Mouse (Mus musculus) lung, embryonic 16.5 days (tissue): ENCODE measurements around the gene Pdss2. TPM values are rescaled to one million over a fixed set of nuclear protein-coding genes. Genes with fewer than 3 reads are reported as not detected.

Experiments
- ATAC-seq: fragments of 200-750 bp; cut with Nextera tagmentation; 2 replicates; pipeline ENCODE4 v1.8.0; 2017; ENCODE audit warnings: low read depth, mild to moderate bottlenecking, moderate library complexity
- H3K27ac ChIP-seq: fragments of 300-500 bp; sonication (generic); 2 replicates; pipeline ENCODE4 v1.5.1; 2014; ENCODE audit warnings: mild to moderate bottlenecking, control low read depth, low read length
- H3K27me3 ChIP-seq: fragments of 300-500 bp; sonication (generic); 2 replicates; pipeline ENCODE4 v1.6.1; 2014; ENCODE audit warnings: low read depth, low read length, mixed read lengths; ENCODE audit not compliant: control insufficient read depth, insufficient read depth
- H3K36me3 ChIP-seq: fragments of 300-500 bp; sonication (generic); 2 replicates; pipeline ENCODE4 v1.6.1; 2014; ENCODE audit warnings: low read length; ENCODE audit not compliant: control insufficient read depth, insufficient read depth
- H3K4me1 ChIP-seq: fragments of 300-500 bp; sonication (generic); replicated peaks from 2 replicates; pipeline ENCODE4 v1.6.1; 2014; ENCODE audit warnings: low read length, mixed read lengths; ENCODE audit not compliant: control insufficient read depth, insufficient read depth
- H3K4me2 ChIP-seq: fragments of 300-500 bp; sonication (generic); 2 replicates; pipeline ENCODE4 v1.6.1; 2014; ENCODE audit warnings: low read depth, low read length, control low read depth
- H3K4me3 ChIP-seq: fragments of 300-500 bp; sonication (generic); 2 replicates; pipeline ENCODE4 v1.5.1; 2014; ENCODE audit warnings: mild to moderate bottlenecking, low read length, control low read depth
- H3K9ac ChIP-seq: fragments of 300-500 bp; sonication (generic); 2 replicates; pipeline ENCODE4 v1.6.1; 2014; ENCODE audit warnings: low read length, control low read depth
- H3K9me3 ChIP-seq: fragments of 300-500 bp; sonication (generic); 2 replicates; pipeline ENCODE4 v1.6.1; 2016; ENCODE audit warnings: low read length; ENCODE audit not compliant: control insufficient read depth
- WGBS: fragments of 180-500 bp; shearing (Covaris S2); extraction: QIAGEN DNeasy Blood & Tissue Kit; methylation state at CpG from one replicate; pipeline ENCODE4 v1.1.7; 2014; 5-methylcytosine and 5-hydroxymethylcytosine counted together
- polyA plus RNA-seq: library from polyadenylated mRNA; unstranded; fragments of >200 nt; fragmentation: Nextera tagmentation; extraction: Ambion mirVana; gene quantifications from 2 replicates; pipeline ENCODE4 v1.2.1, GENCODE M21; 2015

Gene Pdss2
- polyA plus RNA-seq, 1 experiment from 2014 or later, result 10.0 TPM

DNA sequence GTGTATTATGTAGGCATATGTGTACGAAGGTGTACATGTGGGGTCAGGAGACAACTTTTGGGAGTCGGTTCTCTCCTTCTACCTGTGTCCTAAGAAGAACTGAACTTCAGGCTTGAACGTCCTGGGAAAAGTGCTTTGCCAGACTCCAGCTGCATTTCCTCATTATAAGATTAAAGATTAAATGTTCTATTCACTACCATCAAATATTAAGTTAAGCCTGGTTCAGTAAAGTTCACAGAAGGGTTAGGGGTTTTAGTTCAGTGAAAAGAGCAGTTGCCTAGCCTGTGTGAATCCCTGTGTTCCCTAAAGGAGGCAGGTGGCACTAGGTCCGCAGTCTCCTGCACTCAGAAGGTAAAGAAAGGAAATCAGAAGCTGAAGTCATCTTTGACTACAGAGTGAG lies 213.0 kb downstream of the Pdss2 start:
- Histone ChIP-seq H3K4me3 (no peak overlapping the region), H3K27me3 (no peaks in the 10 kb centered on the region), H3K27ac (no peak overlapping the region), H3K36me3 (no peaks in the 10 kb centered on the region), H3K4me2 (no peak overlapping the region), H3K9me3 (peaks cover 3% of the 10 kb centered on the region; the same call in 1 of the 2 replicates), H3K9ac (no peak overlapping the region), H3K4me1 (no peaks in the 10 kb centered on the region)
- 87% methylated on average over 4 of the region's 4 CpGs for WGBS
- ATAC-seq, result no peak

DNA sequence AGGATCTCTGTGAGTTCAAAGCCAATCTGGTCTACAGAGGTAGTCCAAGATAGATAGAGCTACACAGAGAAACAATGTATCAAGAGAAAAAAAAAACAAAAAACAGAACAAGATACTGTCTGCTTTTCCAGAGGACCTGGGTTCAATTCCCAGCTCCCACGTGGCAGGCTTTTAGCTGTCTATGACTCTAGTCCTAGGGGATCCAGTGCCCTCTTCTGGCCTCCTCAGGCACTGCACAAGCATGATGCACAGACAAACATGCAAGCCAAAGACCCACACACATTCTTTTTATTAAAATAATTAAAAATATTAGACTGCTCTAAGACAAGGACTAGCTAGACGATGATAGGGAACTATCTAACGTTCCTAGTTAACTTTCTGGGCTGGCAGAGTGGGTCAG lies 214.5 kb downstream of the Pdss2 start:
- 84% methylated on average over 3 of the region's 3 CpGs for WGBS
- Histone ChIP-seq H3K4me3 (no peak overlapping the region), H3K4me1 (no peaks in the 10 kb centered on the region; the same call in 1 of the 2 replicates)

DNA sequence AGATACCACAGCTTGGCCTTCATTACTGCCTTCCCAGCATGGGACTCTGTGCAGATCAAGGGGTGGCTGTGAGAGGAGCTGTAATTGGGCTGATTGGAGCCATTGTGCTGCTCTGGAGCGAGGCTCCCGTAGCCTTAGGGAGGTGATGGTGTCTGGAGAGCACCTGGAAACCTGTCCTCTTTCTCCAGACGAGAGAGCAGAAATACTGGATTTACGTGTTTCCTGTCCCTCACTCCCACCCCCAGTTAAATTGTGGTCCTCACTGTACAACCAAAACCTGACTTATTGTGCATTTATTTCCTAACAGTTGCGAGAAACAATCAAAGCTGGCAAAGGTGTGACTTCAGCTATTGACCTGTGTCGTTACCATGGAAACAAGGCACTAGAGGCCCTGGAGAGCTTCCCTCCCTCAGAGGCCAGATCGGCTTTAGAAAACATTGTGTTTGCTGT lies 218.2 kb downstream of the Pdss2 start:
- no peaks in the 10 kb centered on the region for H3K27me3 ChIP-seq
- H3K9me3 ChIP-seq, result no peaks in the 10 kb centered on the region
- H3K4me2 ChIP-seq, result no peak overlapping the region
- 29% methylated on average over 7 of the region's 7 CpGs for WGBS
- peaks cover 2% of the 10 kb centered on the region; the same call in 1 of the 2 replicates for H3K4me1 ChIP-seq
- H3K4me3 ChIP-seq, result no peak overlapping the region
- no peaks in the 10 kb centered on the region for H3K36me3 ChIP-seq
- H3K9ac ChIP-seq, result no peak overlapping the region
- peak; percentile 28; the same call in 1 of the 2 replicates for ATAC-seq
- H3K27ac ChIP-seq, result no peak overlapping the region

More for the DNA sequence above, 214.5 kb downstream of the Pdss2 start:
- no peak overlapping the region for H3K27ac ChIP-seq
- no peaks in the 10 kb centered on the region for H3K27me3 ChIP-seq
- no peak for ATAC-seq
- H3K9ac ChIP-seq, result no peak overlapping the region
- H3K4me2 ChIP-seq, result no peak overlapping the region
- peaks cover 1% of the 10 kb centered on the region; the same call in 1 of the 2 replicates for H3K9me3 ChIP-seq
- H3K36me3 ChIP-seq, result no peaks in the 10 kb centered on the region

DNA sequence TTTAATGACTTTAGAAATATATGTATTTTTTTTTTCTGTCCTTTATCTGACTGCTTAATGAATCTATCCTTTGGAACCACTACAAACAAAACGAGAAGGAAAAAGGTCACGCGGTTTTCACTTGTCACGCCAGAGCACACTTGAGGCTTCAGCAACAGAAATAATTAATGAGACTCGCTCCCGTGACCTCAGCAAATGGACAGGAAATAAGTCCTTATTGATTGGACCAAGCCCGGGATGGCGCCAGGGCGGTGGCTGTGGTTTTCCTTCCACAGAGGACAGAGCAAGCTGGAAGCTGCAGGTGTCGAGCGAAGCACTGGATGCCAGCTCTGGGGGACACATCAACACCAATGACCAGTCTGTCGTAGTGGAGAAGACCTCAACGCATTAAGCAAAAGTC lies 218.8 kb downstream of the Pdss2 start:
- H3K4me2 ChIP-seq, result no peak overlapping the region
- WGBS, result 39% methylated on average over 13 of the region's 13 CpGs
- no peak overlapping the region for H3K27ac ChIP-seq

DNA sequence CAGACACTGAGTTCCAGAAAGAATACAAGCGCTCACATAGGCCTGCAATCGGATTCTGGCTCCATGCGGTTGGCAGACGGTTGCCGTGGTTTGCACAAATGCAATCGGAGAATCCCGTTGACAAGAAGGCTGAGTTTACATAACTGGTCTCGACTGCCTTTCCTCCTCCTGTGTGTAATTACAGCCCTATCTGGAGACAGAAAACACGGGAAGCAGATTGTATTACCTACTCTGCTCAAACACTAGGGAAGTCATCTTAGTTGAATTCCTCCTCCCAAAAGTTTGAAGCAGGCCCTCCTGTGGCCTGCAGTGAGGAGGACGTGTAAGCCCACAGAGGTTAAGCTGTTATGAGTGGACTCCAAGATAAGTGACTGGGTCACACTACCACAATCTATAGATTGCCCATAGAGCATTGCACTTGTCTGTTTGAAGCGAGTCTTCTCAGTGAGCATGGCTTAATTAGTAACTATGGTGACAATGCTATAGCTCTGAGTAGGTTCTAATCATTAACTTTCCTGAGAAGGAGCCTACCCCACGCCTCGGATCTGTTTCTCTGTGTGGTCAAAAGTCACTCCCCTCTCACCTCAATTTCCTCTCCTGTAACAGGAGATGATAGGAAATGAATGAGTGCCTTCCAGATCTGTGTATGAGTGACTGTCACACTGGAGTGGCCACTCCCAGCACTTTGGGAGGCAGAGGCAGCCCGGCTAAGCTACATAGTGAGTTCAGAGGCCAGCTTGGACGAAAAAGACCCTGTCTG lies 219.9 kb downstream of the Pdss2 start:
- Histone ChIP-seq H3K9me3 (no peaks in the 10 kb centered on the region), H3K4me2 (no peak overlapping the region), H3K27ac (peak overlapping the region; percentile 20; the same call in 1 of the 2 replicates), H3K36me3 (no peaks in the 10 kb centered on the region), H3K4me3 (no peak overlapping the region), H3K4me1 (peaks cover 2% of the 10 kb centered on the region; the same call in 1 of the 2 replicates), H3K9ac (no peak overlapping the region), H3K27me3 (no peaks in the 10 kb centered on the region)
- 43% methylated on average over 15 of the region's 15 CpGs for WGBS
- no peak for ATAC-seq

More for the DNA sequence above, 218.8 kb downstream of the Pdss2 start:
- 0 out of 2 replicates have a peak, but pooled peaks have one; percentile 31 for ATAC-seq
- peaks cover 2% of the 10 kb centered on the region; the same call in 1 of the 2 replicates for H3K4me1 ChIP-seq
- no peaks in the 10 kb centered on the region for H3K36me3 ChIP-seq
- no peaks in the 10 kb centered on the region for H3K9me3 ChIP-seq
- no peak overlapping the region for H3K4me3 ChIP-seq
- H3K9ac ChIP-seq, result no peak overlapping the region
- no peaks in the 10 kb centered on the region for H3K27me3 ChIP-seq

DNA sequence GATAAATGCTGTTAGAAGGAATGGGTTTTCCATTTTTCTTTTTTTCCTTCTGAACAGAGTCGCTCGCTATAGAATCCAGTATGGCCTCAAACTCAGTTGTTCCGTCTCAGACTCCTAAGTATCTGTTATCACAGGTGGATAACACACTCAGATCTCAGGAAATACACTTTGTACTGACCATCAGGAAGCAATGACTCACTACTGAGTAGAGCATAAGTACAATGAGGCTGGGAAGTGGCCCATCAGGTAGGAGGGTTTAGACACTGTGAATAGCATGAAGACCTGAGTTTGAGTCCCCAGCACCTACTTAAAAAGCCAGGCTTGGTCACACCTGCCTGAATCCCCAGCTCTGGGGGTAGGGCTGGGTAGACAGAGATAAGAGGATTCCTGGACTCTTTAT lies 227.4 kb downstream of the Pdss2 start:
- Histone ChIP-seq H3K4me1 (no peaks in the 10 kb centered on the region), H3K36me3 (no peaks in the 10 kb centered on the region), H3K27ac (no peak overlapping the region), H3K4me2 (no peak overlapping the region), H3K9ac (no peak overlapping the region), H3K27me3 (no peaks in the 10 kb centered on the region), H3K4me3 (no peak overlapping the region), H3K9me3 (no peaks in the 10 kb centered on the region)
- no peak for ATAC-seq
- WGBS, result 91% methylated on average over 3 of the region's 3 CpGs

DNA sequence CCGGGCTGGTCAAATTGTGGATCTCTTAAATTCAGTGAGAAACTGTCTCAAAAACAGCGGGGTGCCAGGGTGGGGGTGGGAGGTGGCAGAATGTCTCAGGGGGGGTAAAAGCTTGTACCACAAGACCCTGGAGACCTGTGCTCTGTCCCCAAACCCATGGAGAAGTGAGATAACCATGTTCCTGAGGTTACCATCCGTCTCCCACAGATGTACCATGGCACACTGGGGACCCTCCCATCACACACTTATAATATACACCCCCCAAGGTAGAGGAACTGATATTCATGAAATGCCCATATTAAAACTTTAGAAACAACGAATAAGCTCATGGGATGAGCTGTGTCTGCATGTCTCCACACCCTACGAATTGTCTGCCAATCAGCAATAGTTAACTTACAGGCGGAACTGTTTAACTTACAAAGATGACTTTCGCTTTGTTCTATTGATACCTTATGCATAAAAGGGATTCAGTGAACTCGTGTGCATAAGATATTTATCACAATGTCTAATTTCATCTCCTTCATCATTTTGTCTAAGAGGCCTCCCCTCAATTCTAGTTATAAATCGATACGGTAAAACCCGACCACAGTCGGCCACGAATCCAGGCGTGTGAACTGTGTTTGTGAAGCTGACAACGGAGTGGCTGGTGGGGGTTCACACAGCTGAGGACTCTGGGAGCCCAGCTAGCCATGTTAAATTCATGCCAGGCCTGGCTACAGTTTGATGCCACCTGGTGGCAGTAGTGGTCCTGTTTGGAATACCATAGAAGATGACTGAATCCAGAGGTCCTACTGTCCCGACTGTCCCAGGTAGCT lies 230.8 kb downstream of the Pdss2 start:
- Histone ChIP-seq H3K27me3 (no peaks in the 10 kb centered on the region), H3K4me2 (peak overlapping the region; percentile 60), H3K9ac (peak overlapping the region; percentile 55), H3K36me3 (no peaks in the 10 kb centered on the region), H3K4me3 (peak overlapping the region; percentile 44), H3K4me1 (no peaks in the 10 kb centered on the region), H3K9me3 (no peaks in the 10 kb centered on the region), H3K27ac (no peak overlapping the region)
- WGBS, result 19% methylated on average over 16 of the region's 16 CpGs
- peak; percentile 83 for ATAC-seq

DNA sequence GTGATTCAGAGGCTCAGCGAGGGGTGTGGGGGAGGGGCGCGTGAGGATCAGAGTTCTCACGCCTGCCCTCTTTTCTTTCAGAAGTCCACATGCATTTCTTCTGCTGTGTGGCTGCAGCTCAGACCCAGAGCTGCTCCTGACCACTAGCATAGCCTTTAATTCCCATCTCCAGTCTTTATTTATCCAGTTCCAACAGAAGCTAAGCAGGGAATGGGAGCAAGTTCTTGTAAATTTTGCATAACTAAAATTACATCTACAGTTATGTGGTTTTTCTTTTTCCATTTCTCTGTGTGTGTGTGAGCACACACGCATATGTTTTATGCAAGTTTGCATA lies 231.3 kb downstream of the Pdss2 start:
- Histone ChIP-seq H3K27ac (no peak overlapping the region), H3K27me3 (no peaks in the 10 kb centered on the region), H3K4me2 (peak overlapping the region; percentile 60; the same call in 1 of the 2 replicates), H3K9me3 (no peaks in the 10 kb centered on the region), H3K36me3 (no peaks in the 10 kb centered on the region), H3K4me1 (no peaks in the 10 kb centered on the region), H3K4me3 (peak overlapping the region; percentile 44; the same call in 1 of the 2 replicates), H3K9ac (peak overlapping the region; percentile 41)
- WGBS, result 18% methylated on average over 5 of the region's 5 CpGs
- no peak for ATAC-seq

DNA sequence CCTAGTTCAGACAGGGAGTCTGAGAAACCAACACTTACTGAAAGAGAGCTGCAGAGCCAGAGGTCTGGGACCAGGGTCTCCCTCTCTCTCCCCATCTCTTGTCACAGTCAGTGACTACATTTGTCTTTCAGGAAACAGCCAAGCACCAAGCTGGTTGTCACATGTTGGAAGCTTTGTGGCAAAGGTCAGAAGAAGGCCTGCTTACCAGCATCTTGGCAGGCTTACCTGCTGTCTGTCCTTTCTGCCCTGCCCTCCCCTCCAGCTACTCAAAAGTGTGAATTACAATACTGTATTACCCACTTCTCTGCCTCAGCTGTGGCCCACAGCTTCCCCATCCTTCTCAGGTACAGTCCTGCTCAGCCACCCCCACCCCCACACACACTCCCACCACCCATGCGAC lies 232.9 kb downstream of the Pdss2 start:
- ATAC-seq, result no peak
- Histone ChIP-seq H3K4me1 (no peaks in the 10 kb centered on the region), H3K36me3 (no peaks in the 10 kb centered on the region), H3K27ac (no peak overlapping the region), H3K9me3 (no peaks in the 10 kb centered on the region), H3K27me3 (no peaks in the 10 kb centered on the region), H3K4me3 (no peak overlapping the region), H3K9ac (no peak overlapping the region), H3K4me2 (no peak overlapping the region)
- 78% methylated on average over 1 of the region's 1 CpGs for WGBS
